Mouse (Mus musculus): ENCODE measurements around the gene Zfp526.

Zfp526 gene

DNA sequence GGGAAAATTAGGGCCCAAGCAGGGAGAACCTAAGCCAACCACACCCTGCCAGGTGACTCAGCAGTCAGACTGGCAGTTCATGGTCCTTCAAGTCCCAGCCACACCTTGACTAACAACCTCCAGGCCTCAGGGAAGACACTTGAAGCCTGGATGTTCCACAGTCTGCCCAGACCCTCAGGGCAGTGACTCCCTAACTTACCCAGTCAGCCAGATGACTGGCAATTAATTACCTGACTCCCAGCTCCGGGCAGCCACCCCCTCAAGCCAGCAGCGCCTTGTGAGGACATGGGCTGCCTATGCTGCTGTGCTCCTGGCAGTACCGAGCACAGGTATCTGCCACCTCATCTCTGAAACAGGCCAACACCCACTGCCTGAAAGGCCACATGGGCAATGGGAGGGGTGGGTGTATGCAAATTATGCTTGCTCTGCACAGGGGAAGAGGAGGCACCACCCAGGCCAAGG, 12.0 kb upstream of the Zfp526 start:
- DNase-seq (ENCODE audit: extremely low read depth, insufficient read length, low spot score), result no peak

- no peak for DNase-seq (ENCODE audit: extremely low read depth, insufficient read length, low spot score)
Observed at GRCm38 (mm10) chr7:25210482-25210881, 10.7 kb upstream of the Zfp526 start.

GRCm38 (mm10) chr7:25213099-25213498, 8.1 kb upstream of the Zfp526 start:
- no peak for DNase-seq (ENCODE audit: extremely low read depth, insufficient read length, low spot score)

- DNase-seq (ENCODE audit: extremely low read depth, insufficient read length, low spot score), result no peak
Observed at GRCm38 (mm10) chr7:25214172-25214571, 7.1 kb upstream of the Zfp526 start.

DNA sequence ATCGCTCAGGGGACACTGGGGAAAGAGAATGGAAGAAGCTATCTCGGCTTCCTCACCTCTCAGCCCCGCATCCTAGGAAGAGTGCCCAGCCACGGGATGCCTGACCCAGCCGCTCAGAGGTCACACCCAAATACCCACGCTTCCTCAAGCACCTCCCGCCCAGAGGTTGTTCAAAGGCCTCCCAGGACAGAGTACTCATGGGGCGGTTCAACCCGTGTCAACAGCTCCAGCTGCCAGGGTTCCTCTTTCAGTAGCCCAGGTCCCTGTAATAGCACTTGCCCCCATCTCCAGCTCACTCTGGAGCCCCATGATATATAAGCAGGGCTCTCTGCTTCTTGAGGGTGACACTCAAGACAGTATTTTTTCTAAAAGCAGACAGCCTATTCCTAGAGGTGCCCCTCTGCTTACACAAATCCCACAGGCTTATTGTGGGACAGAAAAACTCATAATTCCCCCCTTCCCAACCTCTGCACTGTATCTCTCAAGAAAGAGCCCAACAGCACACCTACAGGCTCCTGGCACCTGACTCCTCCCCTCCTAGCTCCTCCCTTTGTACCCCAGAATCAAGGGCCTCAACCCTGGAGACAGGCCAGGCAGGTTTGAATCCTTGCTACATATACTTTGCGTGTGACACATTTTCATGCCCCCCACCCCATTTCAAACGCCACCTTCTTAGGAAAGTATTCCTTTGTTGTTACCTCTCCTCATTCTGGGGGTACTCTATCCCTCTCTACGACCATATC, 3.4 kb upstream of the Zfp526 start:
- DNase-seq (ENCODE audit: extremely low read depth, insufficient read length, low spot score), result no peak

DNA sequence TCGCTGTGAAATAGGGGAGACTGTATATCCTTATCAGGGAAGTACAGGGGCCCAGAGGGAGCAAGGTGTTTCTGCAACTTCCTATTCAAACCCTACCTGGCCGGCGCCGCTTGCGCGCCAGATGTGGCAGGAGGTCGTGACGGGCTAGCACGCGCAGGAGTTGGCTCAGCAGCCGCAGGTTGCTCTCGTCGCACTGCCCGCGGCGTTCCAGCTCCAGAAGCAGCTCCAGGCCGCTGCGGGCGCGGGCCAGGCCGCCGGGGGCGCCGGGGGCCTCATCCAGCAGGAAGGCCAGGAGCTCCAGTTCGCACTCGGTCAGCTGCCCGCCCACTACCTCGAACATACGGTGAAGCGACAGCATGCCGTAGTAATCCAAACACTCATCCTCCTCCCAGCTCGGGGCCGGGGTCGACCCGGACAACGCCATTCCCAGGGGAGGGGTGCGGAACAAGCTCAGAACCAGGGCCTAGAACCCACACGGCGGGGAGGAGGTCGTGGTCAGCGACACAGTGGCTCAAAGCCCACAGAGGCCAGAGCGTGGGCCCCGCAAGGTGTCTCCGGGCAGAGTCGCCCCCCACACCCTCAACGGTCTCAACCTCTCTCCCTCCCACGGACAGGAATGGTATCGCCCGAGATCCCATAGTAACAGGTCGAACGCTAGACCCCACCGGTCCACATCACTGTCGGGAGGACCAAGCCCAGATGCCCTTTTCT, 2.4 kb upstream of the Zfp526 start:
- DNase-seq (ENCODE audit: extremely low read depth, insufficient read length, low spot score), result peak; percentile 82

- DNase-seq (ENCODE audit: extremely low read depth, insufficient read length, low spot score), result no peak
Observed at GRCm38 (mm10) chr7:25219416-25219750, 1.8 kb upstream of the Zfp526 start.

- DNase-seq (ENCODE audit: extremely low read depth, insufficient read length, low spot score), result peak; percentile 89
Observed at GRCm38 (mm10) chr7:25219756-25220456, 1.3 kb upstream of the Zfp526 start.

GRCm38 (mm10) chr7:25220457-25221101, 646 bp upstream of the Zfp526 start, which contains the start of gene Dedd2:
TSS of gene Dedd2 (minus strand) at chr7:25220615.
- peak; percentile 41 for DNase-seq (ENCODE audit: extremely low read depth, insufficient read length, low spot score)

- DNase-seq (ENCODE audit: extremely low read depth, insufficient read length, low spot score), result no peak
Observed at GRCm38 (mm10) chr7:25222275-25222967, 1.2 kb downstream of the Zfp526 start.

DNA sequence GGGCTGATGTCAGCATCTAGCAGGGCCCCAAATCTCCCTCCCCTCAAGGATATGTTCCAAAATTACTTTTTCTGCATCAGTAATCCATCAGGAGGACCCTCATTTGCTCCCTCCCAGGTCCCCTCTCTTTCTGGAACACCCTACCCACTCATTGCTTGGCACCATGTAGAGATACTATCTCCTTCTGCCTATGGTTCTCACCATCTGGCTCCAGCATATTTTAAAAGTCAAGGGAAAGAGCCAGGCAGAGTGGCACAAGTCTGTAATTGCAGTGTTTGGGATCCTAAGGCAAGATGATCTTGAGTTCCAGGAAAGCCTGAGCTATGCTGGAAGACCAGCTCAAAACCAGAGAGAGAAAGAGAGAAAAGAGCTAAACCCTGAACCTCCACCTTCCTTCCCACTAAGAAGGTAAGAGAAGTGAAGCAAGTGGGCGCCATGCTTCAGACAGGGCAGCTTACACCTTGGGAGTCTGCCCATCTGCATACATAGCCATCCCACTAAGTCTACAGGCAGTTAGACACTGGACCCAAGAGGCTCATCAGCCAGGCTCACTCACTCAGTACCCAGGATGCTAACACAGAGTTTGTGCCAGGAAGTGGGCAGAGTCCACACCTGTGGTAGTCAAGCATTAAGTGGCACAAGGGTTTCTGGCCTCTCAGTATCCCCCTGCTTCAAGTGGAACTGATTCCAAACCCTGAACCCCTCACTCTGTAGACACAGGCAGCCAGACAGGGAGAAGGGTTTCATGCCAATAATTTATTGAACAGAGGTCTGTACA, 6.5 kb downstream of the Zfp526 start:
- DNase-seq (ENCODE audit: extremely low read depth, insufficient read length, low spot score), result no peak

GRCm38 (mm10) chr7:25230690-25231285, 9.6 kb downstream of the Zfp526 start:
- DNase-seq (ENCODE audit: extremely low read depth, insufficient read length, low spot score), result no peak

DNA sequence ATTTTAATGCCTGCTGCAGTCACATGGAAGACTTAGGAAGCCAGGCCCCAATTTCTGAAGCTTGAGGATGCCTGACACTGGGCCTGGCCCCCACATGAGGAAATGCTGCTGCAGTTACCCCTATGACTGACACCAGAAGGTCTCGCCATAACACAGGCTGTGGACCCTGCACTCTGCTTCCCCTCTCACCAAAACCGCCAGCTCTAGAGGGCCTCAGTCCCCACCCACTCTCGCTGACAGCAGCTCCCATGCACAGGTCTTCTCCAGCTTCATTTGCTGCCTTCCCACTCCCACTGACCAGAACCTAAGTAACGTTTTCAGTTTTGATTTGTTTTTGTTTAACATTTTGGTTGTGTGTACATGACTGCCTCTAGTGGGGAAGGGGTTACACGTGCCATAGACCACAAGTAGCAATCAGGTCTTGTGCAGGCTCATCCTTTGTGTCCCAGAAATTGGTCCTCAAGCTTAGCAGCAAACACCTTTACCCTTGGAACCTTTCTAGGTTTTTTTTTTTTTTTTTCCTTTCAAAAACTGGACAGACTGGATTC, 10.9 kb downstream of the Zfp526 start:
- no peak for DNase-seq (ENCODE audit: extremely low read depth, insufficient read length, low spot score)

GRCm38 (mm10) chr7:25233061-25233460, 11.8 kb downstream of the Zfp526 start:
- DNase-seq (ENCODE audit: extremely low read depth, insufficient read length, low spot score), result no peak

GRCm38 (mm10) chr7:25235526-25235925, 14.3 kb downstream of the Zfp526 start:
- DNase-seq (ENCODE audit: extremely low read depth, insufficient read length, low spot score), result no peak

DNA sequence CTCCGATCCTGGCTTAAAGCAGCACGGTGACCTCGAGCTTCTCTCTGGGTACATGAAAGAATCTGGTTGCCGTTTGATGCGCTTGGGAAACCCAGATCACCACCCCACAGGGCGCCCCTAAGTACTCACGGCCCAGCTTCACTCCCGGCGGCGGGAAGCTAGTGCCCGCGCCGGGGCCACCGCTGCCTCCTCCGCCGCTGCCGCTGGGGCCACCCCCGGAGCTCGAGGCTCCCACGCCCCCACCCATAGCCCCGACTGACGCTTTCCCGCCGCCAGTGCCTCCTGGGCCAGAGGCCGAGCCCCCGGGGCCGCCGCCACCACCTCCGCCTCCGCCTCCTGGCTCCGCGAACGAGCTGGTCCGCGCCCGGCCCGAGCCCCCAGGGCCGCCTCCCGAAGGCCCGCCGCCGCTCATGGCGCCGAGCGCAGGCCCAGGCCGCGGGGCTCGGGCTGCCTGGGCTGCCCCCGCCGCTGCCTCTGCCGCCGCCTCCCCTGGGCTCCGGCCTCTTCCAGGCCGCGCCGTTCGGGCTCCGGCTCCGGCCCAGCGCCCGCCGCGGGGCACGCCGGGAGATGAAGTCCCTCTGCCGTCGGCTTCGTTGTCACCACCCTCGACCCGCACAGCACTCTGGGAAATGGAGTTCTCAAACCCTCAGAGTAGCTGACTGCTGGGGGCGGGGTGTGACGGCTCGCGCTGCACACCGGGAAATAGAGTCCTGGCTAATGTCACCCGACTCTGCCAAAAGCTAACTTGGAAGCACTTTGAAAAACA, 16.2 kb downstream of the Zfp526 start, which contains the start of gene Gsk3a:
Gene Gsk3a (minus strand): TSS at position 603 of the 766 bp plus-strand sequence.
- peak; percentile 91 for DNase-seq (ENCODE audit: extremely low read depth, insufficient read length, low spot score)

DNA sequence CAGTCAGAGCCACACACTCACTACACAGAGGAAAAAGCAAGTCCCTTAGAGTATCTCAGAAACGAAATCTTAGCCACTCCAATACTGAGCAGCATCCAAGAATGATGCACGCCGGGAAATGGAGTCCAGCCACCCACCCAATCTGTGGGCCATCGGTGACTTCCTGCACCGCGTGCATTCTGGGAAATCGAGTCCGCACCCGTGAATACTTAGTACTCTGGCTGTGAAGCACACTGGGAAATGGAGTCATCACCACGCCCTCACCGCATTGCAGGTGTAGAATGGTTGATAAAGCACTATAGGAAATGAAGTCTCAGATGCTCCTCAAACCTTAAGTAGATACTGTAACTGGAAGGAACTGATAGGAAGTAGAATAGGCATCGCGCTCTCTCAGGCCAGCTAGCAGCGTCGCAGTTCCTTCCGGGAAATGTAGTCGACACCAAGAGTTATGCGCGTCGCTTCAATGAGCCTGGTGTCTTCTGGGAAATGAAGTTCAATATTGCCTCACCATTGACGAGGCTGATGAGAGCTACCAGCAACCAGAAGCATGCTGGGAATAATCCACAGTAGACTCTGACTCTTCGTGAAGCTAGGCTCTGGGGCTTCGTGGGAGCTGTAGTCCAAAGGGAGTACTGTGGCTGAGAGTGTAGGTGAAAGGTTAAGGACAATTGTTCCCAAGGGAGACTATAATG, 16.9 kb downstream of the Zfp526 start:
- DNase-seq (ENCODE audit: extremely low read depth, insufficient read length, low spot score), result peak; percentile 83
